Mouse (Mus musculus): ENCODE results near the gene Iyd.
"Not testable (repeated sequence)": the region's sequence is repeated elsewhere in the genome, so short reads cannot be mapped to it uniquely, and the experiment has no call there.

The Iyd gene
- long read RNA-seq, experiment 1 = 0 reads
- long read RNA-seq, experiment 2 = 0 reads

DNA sequence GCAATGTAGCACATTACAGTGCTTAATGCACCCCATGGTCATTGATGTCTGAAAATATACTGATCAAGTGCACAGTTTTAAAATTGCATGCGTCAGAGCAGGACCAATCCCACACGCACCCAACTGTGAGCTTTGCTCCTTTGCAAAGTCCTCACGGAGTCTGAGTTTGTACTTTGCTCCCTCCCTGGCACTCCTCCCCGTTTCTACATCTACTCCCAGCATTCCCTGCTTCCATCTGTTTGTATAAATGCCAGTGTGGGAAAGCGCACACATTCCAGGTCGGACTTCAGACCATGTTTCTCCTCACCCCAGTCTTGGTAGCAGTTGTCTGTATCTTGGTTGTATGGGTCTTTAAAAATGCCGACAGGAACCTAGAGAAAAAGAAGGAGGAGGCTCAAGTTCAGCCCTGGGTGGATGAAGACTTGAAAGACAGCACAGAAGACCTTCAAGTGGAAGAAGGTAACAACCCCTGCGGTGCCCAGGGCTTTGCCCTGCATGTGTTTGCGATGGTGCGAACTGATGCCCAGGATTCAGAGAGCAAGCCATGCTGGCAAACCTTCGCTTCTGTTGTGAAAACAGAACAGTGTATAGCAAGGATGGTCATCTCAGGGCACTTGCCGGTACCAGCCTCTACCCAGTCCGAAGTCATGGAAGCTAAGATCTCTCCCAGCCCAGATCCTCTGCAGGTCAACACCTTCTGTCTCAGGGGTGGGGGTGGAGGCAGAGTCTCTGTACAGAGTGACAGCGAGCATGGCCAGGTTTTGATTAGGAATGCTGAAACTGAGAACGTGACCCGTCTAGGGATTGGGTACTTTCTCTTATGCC, at the start of gene Iyd:
Gene Iyd, plus strand, starts transcription at position 238 of the 825 bp plus-strand sequence.
- intact Hi-C loops (cut with DNase I) = no loop called here

DNA sequence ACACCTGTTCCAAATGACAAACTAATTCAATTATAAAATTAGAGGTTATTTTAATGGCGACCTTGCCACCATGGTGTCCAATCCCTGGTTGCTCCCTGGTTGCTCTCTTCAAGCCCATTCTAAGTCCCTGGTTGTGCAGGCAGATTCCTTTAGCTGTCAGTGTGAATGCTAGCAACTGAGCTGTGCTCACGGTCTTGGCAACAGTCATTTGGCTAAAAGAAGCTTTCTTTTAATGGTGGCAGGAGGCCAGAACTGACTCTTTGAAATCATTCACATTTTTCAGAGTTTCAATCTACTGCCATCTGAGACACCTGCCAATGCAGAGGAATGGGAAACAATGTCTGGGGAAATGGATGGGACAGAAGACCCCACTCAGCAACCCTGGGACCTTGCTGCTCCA, 43.2 kb upstream of the Iyd start:
- intact Hi-C loops (cut with DNase I) = no loop called here

DNA sequence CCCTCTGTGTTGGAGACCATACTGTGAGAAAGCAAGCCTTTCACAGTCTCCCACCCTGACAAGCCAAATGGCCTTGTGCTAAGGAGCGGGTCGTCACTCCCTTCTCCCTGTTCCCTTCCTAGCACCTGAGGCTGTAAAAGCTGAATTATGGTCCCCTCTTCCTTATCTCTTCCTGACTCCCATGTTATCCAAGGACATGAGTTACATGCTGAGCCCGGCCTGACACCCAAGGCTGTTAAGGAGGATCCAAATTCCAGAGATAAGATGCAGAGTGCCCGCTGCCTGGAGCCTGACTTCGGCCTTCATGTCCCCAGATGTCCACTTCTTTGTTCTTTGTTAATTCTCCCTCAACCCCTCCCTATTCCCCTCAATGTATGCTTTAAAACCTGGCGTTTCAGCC, 39.2 kb upstream of the Iyd start:
- intact Hi-C loops (cut with DNase I) = not testable (repeated sequence)

DNA sequence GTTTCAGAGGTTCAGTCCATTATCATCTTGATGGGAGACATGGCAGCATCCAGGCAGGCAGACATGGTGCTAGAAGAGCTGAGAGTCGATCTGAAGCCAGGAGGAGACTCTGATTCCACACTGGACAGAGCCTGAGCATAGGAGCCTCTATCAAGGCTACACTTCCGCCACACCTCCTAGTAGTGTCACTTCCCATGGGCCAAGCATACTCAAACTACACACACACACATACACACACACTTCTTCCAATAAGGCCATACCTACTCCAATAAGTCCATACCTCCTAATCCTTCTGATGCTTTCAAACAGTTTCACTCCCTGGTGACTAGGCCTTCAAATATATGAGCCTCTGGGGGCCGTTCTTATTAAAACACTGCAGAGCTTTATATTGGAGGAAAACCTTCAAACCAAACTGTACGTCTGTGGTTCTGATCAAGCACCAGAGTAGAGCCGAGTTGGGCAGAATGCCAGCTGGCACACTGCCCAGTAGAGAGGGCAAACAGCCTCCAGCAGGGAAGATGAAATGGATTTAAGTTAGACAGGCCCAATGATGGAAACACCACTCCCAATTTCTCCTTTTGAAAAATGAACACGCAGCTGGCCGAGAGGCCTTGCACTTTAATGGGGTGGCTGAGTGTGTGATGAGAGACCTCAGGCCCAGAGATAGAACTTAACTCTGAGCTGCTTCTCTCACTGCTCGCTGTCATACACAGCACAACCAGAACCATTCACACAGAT, 32.4 kb upstream of the Iyd start:
- intact Hi-C loops (cut with DNase I) = no loop called here

DNA sequence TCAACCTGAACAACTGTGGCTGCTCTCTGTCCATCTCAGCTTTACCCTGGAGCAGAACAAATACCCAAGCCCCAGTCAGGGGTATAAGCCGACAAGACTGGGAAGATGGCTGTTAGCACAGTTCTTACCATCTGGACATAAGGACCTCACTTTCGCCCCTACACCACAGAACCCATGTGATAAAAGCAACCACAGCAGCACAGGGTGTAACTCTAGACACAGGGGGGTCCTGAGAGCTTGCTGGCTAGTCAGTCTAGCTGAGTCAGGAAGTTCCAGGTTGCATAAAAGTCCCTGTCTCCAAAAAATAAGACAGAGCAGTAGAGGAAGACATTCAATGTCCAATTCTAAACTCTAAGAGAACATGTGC, 31.8 kb upstream of the Iyd start:
- intact Hi-C loops (cut with DNase I) = no loop called here

DNA sequence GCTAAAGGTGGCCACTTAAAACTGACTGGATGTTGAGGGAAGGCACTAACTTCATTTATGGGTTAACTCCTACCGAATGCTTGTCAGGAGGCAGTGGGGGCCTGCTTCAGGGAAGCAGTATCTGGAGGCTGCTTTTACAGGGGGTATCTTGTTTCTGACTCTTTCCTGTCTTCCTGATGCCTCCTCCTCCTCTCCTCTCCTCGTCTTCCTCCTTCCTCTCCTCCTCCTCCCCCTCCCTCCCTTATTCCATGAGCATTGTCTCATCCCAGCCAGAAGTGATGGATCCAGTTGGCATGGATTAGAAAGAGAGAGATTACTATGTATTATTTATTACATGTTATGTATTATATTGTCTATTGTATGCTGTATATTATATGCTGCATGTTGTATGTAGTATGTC, 31.3 kb upstream of the Iyd start:
- intact Hi-C loops (cut with DNase I) = no loop called here

DNA sequence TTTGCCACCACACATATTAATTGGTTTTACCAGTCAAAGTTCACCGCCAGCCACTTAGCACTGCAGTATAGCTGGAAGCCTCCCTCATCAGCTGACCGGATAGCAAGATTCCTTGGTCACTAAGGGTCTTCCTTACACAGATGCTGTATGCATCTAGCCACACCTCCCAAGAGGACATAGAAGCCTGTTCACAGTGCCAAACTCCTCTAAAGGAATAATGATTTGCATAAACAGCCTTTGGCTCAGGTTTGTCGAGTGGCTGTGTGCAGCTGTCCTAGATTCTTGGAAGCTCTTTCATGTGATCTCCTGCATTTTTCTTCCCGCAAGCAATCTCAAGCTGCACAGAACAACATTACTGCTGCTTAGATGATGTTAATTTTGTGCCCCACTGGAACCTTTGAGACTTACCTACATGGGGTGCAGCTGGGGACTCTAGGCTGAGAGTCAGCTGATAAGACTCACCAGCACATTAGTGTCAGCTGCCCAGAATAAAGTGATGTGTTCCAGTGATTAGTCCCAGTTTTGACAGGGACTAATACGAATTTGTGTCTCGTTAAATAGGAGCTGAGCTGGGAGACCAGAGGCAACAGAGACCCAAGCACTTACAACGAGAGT, 30.3 kb upstream of the Iyd start:
- intact Hi-C loops (cut with DNase I) = no loop called here

DNA sequence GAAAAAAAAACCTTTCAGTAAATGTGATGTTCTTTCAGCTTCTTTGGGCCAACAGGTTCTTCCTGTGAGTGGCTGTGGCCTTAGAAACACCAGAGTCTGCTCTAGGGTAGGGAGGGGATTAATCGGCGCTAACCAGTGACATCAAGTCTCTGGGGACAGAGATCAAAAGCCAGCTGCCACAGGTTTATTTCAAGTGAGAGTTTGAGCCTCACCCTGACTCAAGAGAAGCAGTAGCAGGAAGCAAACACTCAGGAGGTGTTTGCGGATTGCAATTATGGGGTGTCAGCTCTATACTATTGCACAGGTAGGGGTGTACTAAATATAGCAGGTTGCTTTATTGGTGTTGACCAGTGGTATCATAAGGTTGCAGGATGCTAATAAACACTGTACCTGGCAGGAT, 29.6 kb upstream of the Iyd start:
- intact Hi-C loops (cut with DNase I) = no loop called here

DNA sequence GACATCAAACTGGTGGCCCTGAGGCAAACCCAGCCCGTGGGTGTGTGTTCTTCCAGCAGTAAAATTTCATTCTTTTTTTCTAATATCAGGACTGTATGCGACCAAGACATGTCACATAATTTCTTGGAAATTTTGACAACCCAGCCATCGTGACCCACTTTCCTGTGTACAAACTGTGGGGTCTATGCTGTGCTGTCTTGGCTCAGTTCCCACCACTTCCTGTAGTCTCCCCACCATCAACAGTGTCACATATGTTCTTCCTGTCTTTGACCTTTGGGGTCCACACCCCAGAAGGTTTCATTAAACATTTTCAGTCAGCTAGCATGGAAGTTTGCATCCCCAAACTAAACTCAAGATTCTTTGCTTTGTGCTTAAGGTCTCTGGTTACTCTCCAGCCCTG, 28.6 kb upstream of the Iyd start:
- intact Hi-C loops (cut with DNase I) = no loop called here

DNA sequence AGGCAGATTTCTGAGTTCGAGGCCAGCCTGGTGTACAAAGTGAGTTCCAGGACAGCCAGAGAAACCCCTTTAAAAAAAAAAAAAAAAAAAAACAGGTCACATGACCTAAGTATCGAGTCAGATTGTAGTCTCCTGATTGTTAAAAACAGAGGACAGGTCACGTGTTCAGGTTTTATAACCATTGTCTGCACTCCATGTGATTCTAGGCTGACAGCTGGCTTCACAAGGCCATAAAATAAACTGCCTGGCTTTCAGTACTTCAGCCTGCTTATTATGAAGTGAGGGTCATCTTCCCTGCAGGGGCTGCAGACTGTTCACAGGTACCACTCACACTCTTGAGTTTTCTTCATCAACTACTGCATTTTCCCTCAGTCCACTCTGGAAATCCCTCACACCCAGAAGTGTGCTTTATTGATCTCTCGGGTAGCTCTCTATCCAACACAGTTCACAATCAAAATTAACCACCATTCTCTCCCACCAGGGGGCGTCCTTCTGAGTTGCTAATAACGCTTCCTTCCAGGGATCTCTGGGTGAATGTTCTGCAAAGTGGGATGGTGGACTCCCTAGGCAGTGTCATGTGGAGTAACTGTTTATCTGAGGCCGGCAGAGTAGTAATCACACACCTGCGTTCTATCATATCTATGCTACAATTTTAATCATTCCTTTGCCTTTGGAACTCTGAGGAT, 27.3 kb upstream of the Iyd start:
- intact Hi-C loops (cut with DNase I) = no loop called here

DNA sequence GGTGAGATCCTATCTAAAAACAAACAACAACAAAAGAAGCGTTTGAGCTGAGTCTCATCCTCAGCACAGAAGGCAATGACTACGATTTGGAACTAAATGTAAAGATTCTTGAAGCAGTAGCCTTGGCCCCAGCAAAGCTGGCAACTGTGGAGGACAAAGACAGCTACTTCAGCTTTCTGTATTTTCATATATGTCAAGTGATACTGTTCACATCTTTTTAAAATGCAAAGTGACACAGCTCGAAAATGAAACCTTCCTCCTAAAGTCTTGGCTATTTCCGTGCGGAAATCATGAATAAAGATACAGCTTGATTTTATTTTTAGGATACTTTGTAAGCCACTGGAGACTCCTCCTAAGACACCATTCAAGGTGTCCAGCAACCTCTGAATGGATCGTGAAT, 26.1 kb upstream of the Iyd start:
- intact Hi-C loops (cut with DNase I) = no loop called here

DNA sequence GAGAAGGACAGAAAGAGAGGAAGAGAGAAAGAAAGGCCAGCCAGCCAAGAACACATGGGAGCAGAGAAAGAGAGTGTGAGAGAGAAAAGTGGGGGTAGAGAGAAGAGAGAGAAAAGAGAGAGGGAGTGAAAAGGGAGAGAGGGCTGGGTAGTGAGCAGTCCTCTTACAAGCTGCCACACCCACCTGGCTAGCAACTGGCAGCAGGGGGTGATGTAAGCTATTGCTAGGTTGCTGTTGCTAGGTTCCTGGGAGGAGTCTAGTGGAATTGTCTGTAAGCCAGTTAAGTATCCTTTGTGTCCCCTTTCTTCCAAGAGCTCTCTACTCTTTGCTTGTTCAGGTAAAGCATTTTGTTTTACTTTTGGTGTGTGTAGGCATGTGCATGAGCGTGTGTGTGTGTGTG, 25.4 kb upstream of the Iyd start:
- intact Hi-C loops (cut with DNase I) = no loop called here

DNA sequence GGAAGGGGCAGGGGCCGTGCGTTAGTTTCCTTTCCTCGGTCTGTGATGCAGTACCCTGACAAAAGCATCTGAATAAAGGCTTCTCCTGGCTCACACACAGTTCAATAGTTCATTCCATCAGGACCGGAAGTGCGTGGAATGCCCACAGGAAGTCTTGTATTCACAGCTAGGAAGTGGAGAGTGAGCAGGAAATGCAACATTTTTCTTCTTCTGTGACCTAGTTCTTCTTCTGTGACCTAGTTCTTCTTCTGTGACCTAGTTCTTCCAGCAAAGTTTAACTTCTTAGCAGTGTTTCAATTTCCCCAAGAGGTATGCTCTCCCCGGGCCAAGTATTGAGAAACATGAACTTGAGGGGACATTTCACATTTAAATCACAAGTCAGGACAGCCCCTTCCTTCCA, 23.6 kb upstream of the Iyd start:
- intact Hi-C loops (cut with DNase I) = no loop called here

DNA sequence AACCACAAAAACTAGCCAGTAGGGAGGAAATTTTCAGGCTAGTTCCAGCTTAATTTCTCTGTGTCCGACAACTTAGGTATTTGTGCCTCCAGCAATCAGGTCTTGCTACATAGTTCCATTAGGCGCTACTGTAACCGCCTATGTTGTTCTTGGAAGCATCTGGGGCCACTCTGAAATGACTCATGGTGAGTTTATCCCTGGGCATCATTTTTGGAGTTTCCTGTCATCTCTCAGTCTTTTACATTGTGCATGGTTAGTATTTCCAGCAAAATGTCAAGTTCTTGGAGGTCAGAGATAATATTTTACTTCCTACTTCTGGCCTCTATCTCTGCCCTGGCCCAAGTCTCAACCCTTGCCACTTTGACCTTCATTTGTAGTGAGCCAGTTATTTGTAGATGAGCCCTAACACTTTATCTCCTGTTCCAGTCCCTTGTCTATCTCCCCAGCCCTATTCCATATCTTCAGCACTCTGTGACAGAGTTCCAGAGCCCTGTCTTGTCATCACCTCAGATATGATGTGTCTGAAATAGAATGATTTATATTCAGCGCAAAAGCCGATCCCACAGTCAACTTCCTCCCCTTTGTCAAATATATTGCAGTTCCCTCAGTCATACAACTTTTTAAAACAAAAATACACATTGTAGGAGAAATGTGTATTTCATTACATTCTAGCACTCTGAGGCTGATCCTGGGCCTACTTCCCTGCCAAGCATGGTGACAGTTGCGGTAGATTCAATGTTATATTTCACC, 16.8 kb upstream of the Iyd start:
- intact Hi-C loops (cut with DNase I) = no loop called here

DNA sequence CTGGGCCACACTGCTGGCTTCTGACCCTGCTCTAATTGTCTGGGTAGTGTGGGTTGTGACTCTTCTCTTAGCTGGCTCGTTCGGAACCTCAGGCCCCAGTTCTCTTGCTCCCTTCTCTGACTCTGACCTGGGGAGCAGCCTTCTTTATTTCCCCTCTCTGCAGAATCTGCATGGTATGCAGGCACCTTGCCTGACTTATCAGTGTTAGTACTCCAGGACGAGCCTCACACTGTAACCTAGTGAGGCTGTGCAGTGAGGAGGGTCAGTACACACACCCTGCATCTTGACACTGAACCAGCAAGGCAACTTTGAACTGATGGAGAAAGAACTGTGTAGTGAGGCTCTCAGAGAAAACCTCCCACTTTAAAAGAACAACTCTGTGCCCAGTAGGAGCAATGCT, 15.5 kb upstream of the Iyd start:
- intact Hi-C loops (cut with DNase I) = no loop called here

DNA sequence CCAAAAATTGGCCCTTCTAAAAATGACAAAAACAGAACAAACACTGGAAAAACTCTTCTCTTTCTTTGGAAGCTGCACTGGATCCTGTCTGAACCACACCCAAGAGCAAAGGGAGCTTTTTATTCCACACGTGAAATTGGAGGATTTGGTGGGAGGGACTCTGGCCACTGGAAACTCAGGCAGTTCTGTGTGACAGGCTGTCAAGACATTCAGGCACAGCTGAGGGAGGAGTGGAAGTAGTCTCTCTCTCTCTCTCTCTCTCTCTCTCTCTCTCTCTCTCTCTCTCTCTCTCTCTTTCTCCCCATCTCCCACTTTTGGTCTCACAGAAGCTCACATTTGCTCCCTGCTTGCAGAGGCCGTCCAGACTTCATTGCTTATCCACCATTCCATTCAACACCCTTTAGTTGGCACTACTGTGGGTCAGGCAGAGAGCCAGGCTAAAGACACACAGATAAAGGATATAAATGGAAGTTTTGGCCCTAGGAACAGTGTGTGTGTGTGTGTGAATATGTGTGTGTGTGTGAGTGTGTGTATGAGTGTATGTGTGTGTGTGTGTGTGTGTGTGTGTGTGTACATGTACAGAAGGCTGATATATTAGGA, 14.5 kb upstream of the Iyd start:
- intact Hi-C loops (cut with DNase I) = no loop called here

DNA sequence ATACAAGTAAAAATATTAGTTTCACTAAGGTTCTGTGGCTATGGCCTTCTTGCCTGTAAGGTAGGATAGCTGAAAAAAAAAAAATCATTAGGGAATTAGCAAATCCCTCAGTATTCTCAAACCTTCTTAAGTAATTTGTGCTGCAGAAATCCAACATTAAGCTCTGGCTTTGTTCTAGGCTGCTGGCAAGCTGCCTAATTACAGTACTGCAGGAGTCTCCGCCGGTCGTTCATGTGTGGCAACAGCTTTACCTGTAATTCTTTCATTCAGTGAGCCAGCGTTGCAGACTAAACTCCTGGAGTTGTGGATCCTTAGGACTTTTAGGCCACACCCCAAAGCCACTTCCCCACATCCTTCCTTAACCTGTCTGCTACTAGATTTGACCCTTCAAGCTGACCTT, 10.2 kb upstream of the Iyd start:
- intact Hi-C loops (cut with DNase I) = no loop called here

DNA sequence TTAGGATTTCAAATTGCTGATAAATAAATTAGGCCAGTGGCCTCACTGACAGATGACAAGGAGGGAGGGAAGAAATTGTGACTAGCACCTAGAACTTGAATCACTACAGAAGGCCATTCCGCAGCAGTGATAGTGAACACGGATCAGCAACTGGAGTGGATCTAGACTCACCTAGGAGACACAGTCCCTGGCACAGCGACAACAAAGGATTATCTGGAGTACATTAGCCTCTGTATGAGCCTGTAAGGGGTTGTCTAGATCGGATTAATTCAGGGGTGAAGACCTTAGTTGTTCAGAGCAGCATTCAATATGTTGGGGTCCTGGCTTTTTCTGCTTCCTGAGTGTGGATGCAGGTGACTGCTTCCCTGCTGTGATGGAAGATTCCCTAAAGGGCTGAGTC, 9.4 kb upstream of the Iyd start:
- intact Hi-C loops (cut with DNase I) = loop anchor here (1.0 kb wide), 1 partner anchor 197 kb away; no protein-coding TSS in a partner anchor

DNA sequence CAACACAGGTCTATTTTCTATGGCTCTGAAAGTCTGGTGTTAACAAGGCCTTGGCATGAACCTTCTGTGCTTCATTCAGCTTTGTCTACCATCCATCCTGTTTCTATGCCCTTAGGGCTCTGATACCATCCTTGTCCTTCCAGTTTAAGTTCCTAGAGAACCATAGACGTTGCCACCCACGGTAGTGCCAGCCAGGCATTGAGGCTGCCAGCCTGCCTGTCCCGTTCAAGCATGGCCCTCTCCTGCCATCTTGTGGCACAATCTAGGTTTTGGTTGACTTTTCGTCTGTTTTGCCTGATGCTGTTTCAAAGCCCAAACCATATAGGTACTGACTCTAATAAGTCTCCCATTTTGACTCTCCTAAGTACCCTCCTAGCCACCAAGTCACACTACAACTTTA, 8.7 kb upstream of the Iyd start:
- intact Hi-C loops (cut with DNase I) = loop anchor here (1.0 kb wide), 1 partner anchor 198 kb away; no protein-coding TSS in a partner anchor

DNA sequence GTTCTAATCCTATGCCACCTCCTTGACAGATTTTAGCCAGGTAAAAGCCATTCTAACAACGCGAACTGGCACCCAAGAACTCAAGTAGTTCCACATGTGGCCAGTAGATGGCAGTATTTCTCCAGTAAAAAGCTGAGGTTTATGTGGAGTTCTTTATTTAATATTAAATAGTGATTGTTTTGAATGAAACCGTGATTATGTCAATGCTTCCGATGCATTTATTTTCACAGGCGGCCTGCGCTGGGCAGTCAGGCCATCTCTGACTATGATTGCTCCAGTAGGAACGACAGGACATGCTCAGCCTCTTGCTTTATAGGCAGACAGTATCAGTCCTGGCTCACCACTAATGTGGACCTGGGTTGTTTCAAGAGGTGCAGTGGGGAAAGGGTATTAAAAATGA, 5.6 kb upstream of the Iyd start:
- intact Hi-C loops (cut with DNase I) = loop anchor here (2.0 kb wide), 1 partner anchor 410 kb away; no protein-coding TSS in a partner anchor

DNA sequence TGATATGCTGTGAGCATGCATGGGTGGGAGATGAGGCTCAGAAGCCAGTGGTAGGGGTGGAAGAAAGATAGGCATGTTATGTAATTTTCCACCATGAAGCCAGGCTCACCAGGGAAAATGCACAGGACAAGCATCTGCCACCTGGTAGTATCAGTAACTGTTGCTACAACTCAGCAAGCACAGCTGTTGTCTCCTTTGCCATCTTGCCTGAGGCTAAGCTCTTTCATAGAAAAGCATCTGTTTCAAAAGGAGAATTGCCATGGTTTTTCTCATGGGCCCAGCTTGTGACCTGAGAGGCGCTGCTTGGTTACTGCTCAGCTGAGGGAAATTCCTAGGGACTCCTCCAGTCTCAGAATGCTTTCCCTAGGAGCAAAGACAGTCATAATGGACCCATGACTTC, 3.7 kb upstream of the Iyd start:
- intact Hi-C loops (cut with DNase I) = no loop called here

All from adrenal gland (tissue).